ENCODE assay signal across 8 mouse cellular contexts in genomic region chr1:84581812-84582211, GRCm38 (mm10).
DNase-seq lines count a peak whose midpoint lies in the region; ATAC-seq and TF ChIP-seq lines count a peak whose summit lies in the region.

No protein-coding gene starts in this region.

- WGBS in lung, embryonic 16.5 days, result 51% methylated on average over 2 of the region's 2 CpGs

- H3K36me3 ChIP-seq in lung, embryonic 16.5 days (ENCODE audit: control insufficient read depth, insufficient read depth, low read length), result no peaks in the 10 kb centered on the region

- no peaks in the 10 kb centered on the region for H3K4me1 ChIP-seq in embryonic fibroblast, embryonic 13.5 days (ENCODE audit: control insufficient read depth, insufficient read depth, low read length)
- H3K4me1 ChIP-seq in lung, embryonic 16.5 days (replicated peaks; ENCODE audit: control insufficient read depth, insufficient read depth, low read length), result no peaks in the 10 kb centered on the region

- peak; percentile 52; the same call in 1 of the 2 replicates for ATAC-seq in lung, embryonic 16.5 days (ENCODE audit: low read depth)

- H3K9me3 ChIP-seq in lung, embryonic 16.5 days (ENCODE audit: control insufficient read depth, low read length), result no peaks in the 10 kb centered on the region

- H3K27ac ChIP-seq in embryonic fibroblast, embryonic 13.5 days (ENCODE audit: insufficient read depth, low read length), result no peak overlapping the region
- H3K27ac ChIP-seq in lung, embryonic 16.5 days (ENCODE audit: low read length), result no peak overlapping the region

- no peak overlapping the region for H3K9ac ChIP-seq in lung, embryonic 16.5 days (ENCODE audit: low read length)

- DNase-seq in ES-CJ7 (ENCODE audit: low read depth, low spot score), result peak; percentile 72
- DNase-seq in adrenal gland, postnatal 36 days, result peak; percentile 74 to 83
- DNase-seq in heart, adult 8-10 months (ENCODE audit: low spot score), result peak; percentile 57
- DNase-seq in kidney, postnatal 14 days, result peak; percentile 66
- DNase-seq in right cerebral cortex, postnatal 36 days (ENCODE audit: low spot score in 2 of 2), result peak; percentile 45 to 65
- DNase-seq in spleen, postnatal 36 days (ENCODE audit: low spot score in 2 of 2), result no peak

- no peak overlapping the region for H3K4me3 ChIP-seq in embryonic fibroblast, embryonic 13.5 days (ENCODE audit: insufficient read depth, low read length)
- no peak overlapping the region for H3K4me3 ChIP-seq in lung, embryonic 16.5 days (ENCODE audit: low read length)

- TF ChIP-seq CTCF in embryonic fibroblast, embryonic 13.5 days (IDR thresholded peaks at IDR 0.05; ENCODE audit: borderline replicate concordance, insufficient read depth, low read length), result peak; percentile 64; the same call in 1 of the 2 replicates

- H3K27me3 ChIP-seq in lung, embryonic 16.5 days (ENCODE audit: control insufficient read depth, insufficient read depth, low read depth, low read length), result no peaks in the 10 kb centered on the region

- TF ChIP-seq POLR2A in embryonic fibroblast, embryonic 13.5 days (IDR thresholded peaks at IDR 0.05; ENCODE audit: low read depth, low read length), result no peak

- H3K4me2 ChIP-seq in lung, embryonic 16.5 days (ENCODE audit: low read depth, low read length), result no peak overlapping the region

Comparison
In these comparisons a context has a peak if more than half of its experiments do, and no peak if none do; other contexts are left out.
1. DNase-seq: peak in ES-CJ7 (single experiment), adrenal gland, postnatal 36 days (2 of 2), heart, adult 8-10 months (single experiment), kidney, postnatal 14 days (single experiment) and right cerebral cortex, postnatal 36 days (2 of 2); none in spleen, postnatal 36 days (0 of 2).